Mouse (Mus musculus): ENCODE results near the gene Ctf1.
"Not testable (repeated sequence)": the region's sequence is repeated elsewhere in the genome, so short reads cannot be mapped to it uniquely, and the experiment has no call there.

Ctf1 gene

DNA sequence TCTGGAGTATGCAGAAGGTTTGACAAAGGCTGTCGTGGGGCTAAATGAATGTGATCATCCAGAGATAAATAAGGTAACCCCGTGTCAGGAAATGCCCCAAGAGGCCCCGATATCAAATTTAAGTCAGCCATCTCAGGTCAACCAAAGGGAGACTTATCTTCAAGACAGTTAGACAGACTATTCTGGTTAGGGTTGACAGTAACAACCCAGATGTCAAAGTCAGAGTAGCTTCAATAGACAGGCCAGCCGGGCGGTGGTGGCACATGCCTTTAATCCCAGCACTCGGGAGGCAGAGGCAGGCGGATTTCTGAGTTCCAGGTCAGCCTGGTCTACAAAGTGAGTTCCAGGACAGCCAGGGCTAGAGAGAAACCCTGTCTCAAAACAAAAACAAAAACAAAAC lies 18.8 kb upstream of the Ctf1 start:
- DNase-seq (ENCODE audit: low spot score): not testable (repeated sequence)

DNA sequence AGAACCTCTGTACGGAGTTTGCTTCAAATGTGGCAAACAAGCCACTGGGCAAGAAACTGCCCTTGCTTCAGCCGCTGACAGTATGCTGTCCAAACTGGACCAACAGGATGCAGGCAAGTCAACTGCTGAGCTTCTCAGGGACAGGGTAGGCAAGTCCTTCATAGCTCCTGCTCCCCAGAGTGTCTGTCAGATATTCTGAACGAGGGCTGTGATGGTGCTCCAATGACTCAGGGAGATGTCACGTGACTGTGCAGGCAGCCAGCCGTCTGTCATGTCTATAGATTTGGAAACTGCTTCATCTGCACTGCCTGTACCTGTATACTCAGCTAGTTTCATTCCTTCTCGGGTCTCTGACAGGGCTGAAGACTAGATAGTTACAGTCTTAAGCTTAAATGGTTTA lies 13.6 kb upstream of the Ctf1 start:
- DNase-seq (ENCODE audit: low spot score): no peak

DNA sequence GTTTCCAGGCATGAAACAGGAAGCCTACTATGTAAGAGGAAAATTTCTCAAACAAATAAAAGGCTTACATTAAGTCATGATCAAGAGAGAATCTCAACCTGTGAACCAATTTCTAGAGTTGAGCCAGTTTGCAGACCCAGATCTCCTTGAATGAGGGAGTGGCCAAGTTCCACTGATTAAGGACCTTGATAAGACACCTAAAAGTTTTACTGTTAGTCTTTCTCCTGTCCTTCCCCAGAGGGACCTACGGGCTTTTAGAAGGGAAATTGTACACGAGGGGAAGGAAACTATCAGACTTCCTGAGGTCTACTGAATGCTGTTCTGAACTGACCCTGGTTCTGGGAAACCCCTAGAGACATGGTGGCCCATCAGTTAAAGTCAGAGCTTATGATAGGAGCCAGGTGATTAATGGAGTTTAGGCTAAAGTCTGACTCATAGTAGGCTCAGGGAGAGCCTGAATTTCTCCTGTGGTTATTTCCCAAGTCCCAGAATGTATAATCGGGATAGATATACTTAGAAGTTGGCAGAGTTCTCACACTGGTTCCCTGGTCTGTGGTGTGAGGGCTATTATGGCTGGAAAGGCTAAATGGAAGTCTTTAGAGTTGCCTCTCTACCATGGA lies 11.7 kb upstream of the Ctf1 start:
- DNase-seq (ENCODE audit: low spot score): no peak

DNA sequence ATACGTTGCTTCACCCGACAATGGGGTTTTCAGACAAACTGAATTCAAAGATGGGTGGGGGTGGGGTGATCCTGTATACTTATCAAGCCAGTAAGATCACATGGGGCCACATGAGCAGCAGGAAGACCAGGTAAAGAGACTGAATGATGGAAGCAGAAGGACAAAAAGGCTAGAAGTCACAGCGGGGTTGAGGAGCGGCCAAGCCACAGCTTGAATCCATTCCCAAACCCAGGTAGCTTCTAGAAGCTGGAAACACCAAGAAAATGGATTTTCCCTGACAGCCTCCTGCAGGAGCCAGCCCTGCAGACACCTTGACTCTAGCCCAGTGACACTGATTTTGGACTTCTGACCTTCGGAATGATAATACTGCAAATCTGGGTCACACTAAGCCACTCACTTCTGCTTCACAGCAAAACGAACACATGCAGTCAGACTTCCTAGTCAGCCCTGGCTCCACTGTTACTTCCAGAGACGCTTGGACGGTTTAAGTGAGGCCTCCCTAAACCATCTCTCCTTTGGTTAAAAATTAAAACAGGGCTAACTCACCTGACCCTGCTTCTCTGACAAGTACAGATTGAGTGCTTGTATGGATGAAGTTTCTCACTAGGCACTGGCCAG lies 8.9 kb upstream of the Ctf1 start:
- no peak for DNase-seq (ENCODE audit: low spot score)

DNA sequence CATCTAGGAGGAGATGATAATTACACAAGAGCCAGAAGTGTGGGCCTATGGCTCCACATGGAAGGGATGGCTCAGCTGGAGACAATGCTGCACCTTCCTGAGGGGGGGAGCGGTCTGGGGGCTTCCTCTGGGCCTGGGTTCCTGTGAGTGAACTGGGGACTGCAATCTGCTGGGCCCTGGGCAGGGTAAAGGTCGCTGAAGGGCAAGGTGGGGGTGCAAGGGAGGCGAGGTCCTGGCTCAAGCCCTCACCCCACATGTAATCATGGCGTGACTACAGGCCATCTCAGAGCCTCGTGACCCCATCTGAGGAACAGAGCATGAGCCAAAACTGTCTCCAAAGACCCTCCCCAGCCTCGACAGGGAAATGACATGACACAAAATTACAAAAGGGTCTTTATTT lies 7.9 kb upstream of the Ctf1 start:
- no peak for DNase-seq (ENCODE audit: low spot score)

DNA sequence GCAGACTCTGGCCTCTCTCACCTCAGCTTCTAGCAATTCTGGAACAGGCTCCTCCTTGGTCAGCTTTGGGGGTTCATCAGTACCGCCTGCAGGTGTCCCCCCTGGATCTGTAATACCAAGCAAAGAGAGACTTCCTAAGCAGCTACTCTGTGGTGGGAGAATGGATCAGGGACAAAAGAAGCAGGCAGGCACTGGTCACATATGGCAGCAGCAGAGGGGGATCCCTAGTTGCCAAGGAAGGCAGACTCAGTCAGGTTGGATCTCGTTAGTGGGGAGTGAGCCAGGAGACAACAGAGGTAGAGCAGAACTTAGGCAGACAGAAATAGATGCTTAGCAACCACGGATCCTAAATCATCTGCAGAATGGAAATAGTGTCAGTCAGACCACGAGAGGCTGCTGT lies 6.8 kb upstream of the Ctf1 start:
- DNase-seq (ENCODE audit: low spot score): no peak

DNA sequence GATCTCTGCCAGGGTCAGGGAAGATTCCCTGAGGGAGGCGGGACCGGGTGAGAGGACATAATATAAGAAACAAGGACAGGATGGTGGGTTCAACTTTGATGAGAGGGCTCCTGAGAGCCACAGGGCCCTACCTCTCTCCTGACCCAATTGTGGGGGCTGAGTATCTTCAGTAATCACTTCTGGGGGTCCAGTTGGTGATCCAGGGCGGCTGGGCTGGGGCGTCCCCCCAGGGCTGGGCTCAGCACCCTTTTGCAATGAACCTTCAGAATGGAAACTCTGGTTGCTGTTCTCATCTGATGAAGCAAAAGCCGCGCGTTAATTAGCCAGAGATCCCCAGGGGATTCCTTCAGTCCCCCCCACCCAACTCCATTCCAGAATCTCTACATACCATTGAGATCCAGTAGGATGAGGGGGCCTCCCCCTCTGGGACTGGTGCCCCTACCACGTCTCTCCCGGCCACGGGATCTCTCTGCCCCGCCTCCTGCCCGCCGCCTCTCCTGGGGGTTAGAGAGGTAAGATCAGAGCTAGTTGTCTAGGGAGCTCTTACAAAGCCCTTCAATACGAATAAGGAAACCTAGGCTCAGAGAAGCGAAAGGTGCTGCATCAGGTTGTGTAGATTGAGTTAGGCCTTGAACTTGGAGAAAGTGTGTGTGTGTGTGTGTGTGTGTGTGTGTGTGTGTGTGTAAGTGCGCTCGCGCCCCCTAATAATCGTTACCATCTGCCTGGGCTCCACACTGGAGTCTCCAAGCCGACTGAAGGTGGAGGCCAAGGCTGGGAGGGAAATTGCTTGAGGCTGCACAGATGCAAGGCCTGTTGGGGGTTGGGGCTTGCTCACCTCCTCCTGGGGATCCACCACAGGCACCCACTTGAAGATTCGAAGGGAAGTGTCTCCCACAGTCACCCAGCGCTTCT lies 5.2 kb upstream of the Ctf1 start:
- DNase-seq (ENCODE audit: low spot score): no peak

DNA sequence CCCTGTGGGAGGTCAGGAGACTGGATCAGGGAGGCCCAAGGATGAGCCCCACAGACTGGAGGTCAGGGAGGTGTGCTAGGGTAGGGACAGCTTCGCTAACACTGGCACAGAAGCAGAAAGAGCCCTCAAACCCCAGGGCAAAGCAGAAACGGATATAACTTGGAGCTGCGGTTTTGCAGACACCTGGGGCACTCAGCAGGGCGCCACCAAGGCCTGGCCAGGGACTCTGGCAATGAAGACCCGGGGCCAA lies 4.7 kb upstream of the Ctf1 start:
- no peak for DNase-seq (ENCODE audit: low spot score)

DNA sequence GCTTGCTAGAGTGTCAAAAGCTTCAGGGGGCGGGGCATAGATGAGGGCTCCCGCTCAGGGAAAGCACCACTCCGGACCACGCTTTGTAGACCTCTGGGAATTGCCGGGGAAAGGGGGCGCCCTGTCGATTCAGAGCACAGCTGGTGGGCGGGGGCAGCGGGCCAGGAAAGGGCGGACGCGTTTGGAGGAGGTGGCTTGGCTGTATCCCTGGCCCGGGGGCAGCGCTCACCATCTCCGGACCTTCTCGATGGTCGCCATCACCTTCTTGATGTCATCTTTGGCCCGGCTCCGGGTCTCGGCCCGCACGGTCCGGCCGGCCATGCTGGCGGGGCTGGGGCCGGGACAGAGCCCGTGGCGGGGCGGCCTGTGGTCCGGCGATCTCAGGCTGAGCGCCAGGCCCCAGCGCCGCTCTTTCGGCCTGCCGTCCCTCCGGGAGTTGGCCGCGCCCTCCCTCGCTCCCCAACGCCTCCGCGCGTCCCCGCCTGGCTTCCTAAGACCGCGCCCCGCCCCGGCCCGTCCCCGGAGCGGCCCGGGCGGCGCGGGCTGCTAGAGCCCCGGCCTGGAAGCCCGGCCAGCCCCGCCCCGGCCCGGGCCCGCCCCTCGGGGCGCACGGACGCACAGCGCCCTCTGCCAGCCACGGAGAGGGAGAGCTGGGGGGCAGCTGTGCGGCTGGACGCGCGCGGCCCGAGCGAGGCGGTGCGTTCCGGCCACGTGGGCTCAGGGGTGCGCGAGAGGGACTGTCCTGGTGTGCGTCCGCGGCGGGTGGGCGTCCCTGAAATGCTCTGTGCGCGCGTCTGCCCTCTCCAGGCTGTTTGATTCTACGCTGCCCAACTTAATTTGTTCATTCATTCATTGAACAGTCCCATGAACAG lies 4.1 kb upstream of the Ctf1 start, which contains the start of gene Bcl7c:
Bcl7c (minus strand) TSS at position 727 of the 872 bp plus-strand sequence.
- DNase-seq (ENCODE audit: low spot score): peak; percentile 72

DNA sequence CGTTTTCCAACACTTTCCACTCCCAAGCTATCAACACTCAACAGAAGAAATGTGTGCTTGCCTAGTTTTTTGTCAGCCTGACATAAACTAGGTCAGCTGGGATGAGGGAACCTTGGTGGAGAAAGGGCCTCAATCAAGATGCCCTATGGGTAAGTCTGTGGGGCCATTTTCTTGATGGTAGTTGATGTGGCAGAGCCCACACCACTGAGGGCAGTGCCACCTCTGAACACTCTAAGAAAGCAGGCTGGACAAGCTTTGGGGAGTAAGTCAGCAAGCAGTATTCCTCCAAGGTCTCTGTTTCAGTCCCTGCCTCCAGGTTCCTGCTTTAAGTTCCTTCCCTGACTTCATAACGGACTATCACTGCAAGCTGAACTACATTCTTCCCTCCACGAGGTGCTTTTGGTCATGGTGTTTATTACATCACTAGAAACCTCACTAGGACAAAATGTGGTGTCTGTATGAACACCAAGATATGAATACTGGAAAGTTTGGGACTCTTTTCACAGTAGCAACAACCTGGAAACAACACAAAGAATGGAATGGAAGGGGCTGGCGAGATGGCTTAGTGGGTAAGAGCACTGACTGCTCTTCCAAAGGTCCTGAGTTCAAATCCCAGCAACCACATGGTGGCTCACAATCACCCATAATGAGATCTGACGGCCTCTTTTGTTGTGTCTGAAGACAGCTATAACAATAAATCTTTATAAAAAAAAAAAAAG lies 3.1 kb upstream of the Ctf1 start:
- no peak for DNase-seq (ENCODE audit: low spot score)

DNA sequence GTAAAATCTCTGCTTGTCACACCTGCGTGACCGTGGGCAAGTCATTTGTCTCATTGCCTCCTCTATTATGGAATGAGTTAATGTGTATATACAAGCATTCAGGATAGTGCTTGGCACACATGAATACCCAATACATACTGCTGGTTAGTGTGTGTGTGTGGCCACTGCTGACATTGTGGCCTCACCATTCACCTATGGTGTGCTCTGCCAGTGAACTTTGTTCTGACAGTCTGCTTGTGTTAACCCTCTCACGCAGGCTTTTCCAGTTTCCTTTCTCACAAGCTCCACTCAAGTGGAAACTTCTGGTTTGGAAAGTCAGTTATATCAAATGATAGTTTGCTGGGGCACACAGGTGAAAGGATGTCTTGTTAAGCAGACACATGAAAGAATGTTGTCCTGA lies 1.5 kb upstream of the Ctf1 start:
- no peak for DNase-seq (ENCODE audit: low spot score)

DNA sequence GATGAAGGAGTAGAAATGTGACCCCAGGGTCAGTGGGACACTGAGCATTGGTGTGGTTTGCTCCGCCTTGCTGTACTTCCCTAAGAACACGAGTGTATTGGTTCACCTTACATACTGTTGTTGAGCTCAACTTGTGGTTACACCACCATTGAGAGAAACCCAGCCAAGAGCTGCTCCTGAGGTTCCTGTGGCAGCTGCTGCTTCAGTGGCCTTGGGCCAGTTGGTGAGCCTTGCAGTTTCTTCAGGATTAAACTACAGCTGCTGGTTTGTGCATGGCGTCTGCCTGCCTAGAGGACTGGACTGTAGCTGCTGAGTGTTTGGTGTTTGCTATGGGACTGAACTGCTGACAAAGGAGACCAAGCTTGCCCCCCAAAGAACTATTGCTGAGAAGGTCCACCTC lies 1.1 kb upstream of the Ctf1 start:
- peak; percentile 30 for DNase-seq (ENCODE audit: low spot score)

DNA sequence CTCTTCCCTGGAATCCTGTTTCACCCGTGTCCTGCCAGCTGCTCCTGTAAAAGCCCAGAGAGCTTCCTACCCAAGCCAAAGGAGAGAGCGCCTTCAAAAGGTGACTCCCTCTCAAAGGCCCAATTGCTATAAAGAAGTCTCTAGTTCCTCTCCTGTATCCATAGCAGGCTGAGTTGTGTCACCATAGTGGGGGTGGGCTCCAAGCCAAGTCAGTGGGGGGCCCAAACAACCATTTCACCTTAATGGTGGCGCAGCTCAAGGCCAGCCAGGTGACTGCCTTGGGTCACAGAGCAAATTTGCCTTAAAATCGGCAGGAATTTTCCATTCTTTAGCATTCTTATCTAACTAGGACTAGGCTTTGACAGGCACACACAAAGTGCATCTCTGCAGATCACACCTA lies 2.3 kb downstream of the Ctf1 start:
- DNase-seq (ENCODE audit: low spot score): no peak

DNA sequence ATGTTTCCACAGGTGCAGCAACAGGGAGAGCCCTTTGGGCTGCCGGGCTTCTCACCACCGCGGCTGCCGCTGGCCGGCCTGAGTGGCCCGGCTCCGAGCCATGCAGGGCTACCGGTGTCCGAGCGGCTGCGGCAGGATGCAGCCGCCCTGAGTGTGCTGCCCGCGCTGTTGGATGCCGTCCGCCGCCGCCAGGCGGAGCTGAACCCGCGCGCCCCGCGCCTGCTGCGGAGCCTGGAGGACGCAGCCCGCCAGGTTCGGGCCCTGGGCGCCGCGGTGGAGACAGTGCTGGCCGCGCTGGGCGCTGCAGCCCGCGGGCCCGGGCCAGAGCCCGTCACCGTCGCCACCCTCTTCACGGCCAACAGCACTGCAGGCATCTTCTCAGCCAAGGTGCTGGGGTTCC lies 4.5 kb downstream of the Ctf1 start:
- DNase-seq (ENCODE audit: low spot score): no peak

DNA sequence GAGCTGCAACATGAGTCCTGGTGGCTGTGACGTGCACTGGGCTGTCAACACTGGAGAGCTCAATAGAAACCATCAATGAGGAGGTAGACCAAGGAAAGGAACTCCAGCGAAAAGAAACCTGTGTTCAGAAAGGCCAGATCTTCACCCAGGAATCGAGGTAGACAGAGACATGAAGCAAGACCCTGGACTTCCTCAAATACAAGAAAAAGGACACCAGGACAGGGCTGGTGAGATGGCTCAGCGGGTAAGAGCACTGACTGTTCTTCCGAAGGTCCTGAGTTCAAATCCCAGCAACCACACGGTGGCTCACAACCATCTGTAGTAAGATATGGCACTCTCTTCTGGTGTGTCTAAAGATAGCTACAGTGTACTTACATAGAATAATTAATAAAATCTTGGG lies 5.8 kb downstream of the Ctf1 start:
- no peak for DNase-seq (ENCODE audit: low spot score)

DNA sequence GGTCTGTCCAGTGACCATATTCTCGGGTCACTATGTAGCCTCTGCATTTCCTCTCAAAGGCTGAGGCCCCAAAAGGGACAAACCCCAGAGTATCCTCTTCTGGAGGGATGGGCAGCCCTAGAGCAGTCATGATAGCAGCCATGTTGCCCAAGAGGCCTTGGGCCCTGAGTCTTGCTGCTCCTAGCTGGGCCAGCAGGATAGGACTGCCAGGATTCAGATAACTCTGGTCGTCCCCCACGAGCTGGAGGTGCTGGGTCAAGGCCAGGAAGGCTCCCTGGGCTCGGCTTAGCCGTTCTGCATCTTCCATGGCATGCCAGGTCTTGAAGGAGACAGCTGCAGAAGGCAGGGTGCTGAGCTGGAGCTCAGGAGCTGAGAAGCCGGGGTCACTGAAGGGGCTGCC lies 6.7 kb downstream of the Ctf1 start:
- DNase-seq (ENCODE audit: low spot score): no peak

DNA sequence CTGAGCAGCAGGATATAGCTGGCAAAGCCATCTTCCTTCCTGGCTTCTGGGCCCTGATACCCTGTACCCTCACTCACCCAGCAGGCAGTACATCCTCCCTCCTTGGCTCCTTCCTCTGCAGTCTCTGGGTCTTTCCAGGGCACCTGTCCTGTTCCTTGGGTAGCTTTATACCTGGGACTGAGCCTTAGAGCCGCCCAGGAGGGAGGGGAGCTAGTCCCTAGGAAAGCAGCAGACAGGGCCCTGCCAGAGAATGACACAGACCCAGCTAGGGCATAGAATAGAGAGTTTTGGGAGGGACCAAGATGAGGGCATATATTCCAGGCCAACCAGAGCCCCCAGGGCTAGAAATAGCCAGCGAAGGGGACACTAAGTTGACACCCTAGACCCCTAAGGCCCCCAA lies 13.0 kb downstream of the Ctf1 start:
- DNase-seq (ENCODE audit: low spot score): no peak

DNA sequence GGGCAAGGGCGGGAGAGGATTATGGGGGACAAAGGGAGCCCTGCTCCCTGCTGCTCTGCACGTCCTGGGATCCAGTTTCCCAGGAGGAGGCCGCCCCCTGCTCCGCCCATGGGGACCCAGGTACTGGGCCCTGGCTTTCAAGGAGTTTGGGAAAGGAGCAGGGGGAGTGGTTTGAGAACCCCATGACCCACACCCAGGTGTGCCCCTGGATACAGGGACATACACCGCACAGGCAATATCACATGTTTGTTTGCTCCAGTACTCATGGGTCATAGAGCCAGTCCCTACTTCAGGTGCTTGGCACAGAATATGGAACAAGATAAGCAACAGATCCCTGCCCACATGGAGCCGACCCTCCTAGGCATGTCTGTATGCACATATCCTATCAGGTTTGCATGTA lies 13.4 kb downstream of the Ctf1 start:
- DNase-seq (ENCODE audit: low spot score): no peak

DNA sequence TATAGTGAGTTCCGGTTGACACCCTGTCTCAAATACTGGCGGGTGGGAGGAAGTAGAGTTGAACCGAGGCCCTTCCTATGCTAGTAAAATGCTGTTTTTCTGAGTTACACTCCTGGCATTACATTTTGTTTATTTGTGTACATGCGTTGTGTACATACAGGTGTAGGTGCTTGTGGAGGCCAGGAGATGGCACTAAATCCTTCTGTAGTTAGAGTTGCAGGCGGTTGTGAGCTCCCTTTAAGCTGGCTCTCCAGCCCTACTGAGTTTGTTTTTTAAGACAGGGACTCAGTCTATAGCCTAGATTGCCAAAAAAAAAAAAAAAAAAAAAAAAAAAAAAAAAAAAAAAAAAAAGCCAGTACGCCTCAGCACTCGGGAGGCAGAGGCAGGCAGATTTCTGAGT lies 15.4 kb downstream of the Ctf1 start:
- no peak for DNase-seq (ENCODE audit: low spot score)

DNA sequence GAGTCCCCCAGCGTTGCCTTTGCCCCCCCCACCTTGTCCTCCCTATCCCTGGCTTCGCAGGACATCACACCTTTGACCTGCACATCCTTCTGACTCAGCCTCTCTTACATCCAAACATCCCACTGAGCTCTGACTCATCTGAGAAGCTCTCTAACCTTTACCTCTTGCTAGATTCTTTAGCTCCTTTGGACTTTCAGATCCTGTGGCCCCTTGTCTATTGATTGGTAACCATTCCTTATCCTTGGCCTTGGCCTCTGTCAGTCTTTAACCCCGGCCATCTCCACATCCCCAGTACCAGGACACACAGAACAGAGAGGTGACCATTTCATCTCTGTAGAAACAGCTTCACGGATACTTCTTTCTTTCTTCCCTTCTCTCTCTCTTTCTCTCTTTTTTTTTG lies 17.6 kb downstream of the Ctf1 start:
- no peak for DNase-seq (ENCODE audit: low spot score)

DNA sequence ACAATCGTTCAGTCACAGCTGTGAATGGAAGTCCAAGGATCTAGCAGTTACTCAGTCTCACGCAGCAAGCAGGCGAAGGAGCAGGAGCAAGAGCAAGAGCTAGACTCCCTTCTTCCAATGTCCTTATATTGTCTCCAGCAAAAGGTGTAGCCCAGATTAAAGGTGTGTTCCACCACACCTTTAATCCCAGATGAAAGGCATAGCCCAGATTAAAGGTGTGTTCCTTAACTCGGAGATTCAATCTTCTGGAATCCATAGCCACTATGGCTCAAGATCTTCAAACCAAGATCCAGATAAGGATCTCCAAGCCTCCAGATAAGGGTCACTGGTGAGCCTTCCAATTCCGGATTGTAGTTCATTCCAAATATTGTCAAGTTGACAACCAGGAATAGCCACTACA lies 19.5 kb downstream of the Ctf1 start, which contains the start of gene Ctf2:
Ctf2 (minus strand) TSS at position 101 of the 400 bp plus-strand sequence.
- not testable (repeated sequence) for DNase-seq (ENCODE audit: low spot score)
